Mouse (Mus musculus): ENCODE results near the gene Kcnn3.
A peak's percentile ranks its signal among the peaks of the same experiment; 100 is the strongest.

Gene Kcnn3

DNA sequence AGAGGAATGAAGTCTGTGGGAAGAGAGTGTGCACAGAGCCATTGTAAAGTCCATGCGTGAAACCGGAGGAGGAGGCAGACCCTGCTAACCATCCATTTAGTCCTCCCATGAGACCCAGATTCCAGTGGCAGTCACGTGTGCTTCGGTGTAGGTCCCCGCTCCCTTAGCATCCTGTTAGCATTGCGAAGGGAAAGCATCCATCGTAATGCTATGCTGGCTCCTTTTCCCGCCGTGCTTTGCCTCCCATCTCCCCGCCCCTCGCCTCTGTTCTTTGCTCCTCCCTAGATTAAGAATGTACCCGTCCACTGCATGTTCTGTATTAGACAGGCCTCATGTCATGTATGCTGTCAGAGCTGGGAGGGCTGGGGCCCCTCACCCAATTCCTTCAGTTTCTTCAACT is 144.8 kb downstream of the Kcnn3 start:
- DNase-seq (ENCODE audit: low read depth, low spot score): no peak

DNA sequence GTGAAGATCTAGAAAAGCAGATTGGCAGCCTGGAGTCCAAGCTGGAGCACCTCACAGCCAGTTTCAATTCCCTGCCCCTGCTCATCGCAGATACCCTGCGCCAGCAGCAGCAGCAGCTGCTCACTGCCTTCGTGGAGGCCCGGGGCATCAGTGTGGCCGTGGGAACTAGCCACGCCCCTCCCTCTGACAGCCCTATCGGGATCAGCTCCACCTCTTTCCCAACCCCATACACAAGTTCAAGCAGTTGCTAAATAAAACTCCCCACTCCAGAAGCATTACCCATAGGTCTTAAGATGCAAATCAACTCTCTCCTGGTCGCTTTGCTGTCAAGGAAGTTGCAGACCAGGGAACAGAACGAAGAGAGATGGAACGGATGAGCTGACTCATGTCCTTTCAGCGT is 147.2 kb downstream of the Kcnn3 start:
- no peak for DNase-seq (ENCODE audit: low read depth, low spot score)

DNA sequence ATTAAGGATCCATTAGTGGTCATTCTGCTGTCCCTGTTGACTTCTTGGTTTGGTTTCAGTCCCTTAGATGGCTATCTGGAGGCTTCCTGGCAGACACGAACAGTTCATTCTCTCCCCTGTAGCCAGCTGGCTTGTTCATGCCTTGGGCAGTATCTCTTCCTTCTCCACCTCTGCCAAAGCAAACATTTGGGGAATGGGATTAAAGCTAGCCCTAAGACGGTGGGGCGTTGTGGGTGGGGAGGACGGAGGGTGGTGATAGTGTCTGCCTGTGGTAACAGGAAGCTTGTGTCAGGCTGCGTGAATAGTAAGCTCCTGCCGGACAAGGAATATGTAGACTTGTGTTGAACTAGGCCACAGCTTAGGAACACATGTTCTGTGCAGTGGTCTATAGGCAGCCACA is 151.4 kb downstream of the Kcnn3 start:
- DNase-seq (ENCODE audit: low read depth, low spot score): no peak

DNA sequence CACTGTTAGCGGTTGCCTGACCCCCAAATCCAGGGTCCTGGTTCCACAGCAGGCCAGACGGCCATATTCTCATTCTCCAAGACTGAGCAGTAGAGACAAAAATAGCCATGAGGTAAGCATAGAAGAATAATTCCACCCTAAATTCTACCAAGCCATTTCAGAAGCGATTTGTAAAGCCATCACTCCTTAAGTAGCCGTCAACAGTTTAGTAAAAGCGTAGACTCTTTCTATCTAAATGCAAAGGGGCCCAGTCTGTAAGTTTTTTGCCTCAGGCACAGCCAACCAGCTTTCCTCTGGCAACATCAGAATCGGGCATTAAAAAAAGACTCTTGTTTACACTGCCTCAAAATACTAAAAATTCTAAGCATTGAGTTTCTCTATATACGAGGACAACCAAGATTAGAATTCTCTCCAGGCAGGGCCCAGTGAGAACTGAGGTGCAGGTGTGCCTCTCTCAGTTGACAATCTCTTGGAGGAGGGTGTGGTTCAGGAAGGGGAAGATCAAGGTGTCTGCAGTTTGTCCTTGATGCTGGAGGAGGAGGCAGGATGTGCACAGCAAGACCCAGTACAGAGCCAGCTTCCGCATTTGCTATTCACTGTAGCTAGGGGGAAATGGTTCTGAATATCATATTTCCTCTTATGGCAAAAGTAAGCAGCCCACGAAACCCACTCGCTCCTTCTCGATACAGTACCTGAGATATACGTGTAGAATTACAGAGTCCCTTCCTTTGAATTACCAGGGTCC is 152.8 kb downstream of the Kcnn3 start:
- no peak for DNase-seq (ENCODE audit: low read depth, low spot score)

DNA sequence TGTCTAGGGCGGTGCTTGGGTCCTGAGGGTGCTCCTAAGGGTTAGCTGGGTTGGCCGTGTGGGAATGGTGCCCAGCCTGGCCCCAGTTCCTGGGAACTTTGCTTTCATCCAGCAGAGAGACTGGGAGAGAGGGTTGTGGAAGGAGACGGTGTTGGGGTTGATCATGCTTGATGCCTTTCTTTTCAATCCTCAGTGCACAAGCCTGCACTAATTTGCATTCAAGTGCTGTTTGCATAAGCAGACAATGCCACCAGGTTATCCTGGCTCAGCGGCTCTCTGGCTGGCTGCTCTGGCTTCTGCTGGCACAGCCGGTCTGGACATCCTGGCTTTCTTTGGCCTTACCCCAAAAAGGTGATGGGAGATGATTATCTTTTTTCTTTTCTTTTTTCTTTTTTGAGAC is 157.7 kb downstream of the Kcnn3 start:
- no peak for DNase-seq (ENCODE audit: low read depth, low spot score)

DNA sequence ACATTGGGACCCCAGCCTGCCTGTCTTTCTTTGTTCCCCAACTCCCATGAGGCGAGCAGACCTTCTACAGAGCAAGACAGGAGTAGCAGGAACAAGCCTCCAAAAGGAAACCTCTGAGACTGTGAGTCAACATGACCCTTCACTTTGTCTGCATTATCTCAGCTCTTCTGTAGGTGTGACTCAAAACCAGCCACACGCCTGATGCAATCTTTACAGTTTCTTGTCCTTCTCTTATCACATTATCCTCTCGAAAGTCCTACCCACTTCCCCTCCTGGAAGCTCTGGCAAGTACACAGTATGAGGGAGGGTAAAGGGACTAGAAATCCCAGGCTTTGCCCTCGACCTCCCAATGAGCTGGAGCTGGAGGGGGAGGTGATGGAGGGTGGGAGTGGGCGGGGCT is 166.1 kb downstream of the Kcnn3 start:
- no peak for DNase-seq (ENCODE audit: low read depth, low spot score)

DNA sequence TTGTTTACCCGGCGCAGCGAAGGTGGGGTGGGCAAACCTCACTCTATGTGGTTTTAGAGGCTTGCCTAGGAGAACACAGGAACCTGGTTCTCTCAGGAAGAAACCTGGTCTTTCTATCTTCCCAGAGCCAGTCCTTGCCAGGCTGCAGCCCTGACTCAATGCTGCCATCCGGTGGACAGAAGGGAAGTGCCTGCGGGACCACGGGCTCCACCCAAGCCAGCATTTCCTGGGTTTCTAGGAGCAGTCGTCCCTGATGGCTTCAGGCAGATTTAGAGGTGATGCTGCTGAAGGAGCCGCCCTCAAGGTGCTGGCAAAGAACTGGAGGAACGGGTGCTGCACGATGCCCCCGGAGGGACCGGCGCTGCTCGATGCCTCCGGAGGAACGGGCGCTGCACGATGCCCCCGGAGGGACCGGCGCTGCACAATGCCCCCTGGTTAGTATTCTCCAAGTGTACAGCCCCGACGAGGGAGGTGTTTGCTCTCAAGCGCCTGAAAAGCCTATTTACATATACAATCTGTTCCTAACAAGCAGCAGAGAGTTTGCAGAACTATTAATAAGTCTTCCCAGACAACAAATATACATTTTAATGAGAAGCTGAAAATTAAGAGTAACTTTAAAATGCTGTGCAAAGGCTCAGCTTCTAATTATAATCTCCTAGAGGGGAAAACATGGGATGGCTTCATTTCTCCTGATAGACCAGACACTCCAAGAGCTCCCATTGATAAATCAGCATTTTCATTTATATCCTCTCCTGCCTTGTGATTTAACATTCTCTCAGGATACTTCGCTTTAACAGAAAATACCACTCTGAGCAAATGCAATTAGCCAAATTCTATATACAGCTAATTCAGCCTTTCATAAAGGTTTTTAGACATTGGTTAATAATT is 169.0 kb downstream of the Kcnn3 start:
- peak; percentile 43 for DNase-seq (ENCODE audit: low read depth, low spot score)

DNA sequence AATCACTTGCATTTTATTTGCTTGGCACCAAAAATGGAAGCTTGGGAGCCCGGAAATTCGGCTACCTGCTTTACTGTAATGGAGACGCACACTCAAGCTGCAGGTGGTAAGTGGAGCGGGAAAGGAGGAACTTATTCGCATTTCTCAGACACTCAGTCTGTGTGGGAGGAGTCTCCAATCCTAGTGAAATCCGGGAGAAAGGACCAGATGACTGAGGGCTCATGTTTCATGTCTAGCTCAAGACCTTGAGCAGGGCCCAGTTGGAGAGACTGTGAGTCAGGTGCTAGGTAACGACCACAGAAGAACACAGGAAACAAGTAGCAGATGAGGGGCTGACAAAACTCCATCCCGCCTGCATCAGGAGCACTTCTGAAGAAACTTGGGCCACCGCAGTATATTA is 171.8 kb downstream of the Kcnn3 start:
- no peak for DNase-seq (ENCODE audit: low read depth, low spot score)

DNA sequence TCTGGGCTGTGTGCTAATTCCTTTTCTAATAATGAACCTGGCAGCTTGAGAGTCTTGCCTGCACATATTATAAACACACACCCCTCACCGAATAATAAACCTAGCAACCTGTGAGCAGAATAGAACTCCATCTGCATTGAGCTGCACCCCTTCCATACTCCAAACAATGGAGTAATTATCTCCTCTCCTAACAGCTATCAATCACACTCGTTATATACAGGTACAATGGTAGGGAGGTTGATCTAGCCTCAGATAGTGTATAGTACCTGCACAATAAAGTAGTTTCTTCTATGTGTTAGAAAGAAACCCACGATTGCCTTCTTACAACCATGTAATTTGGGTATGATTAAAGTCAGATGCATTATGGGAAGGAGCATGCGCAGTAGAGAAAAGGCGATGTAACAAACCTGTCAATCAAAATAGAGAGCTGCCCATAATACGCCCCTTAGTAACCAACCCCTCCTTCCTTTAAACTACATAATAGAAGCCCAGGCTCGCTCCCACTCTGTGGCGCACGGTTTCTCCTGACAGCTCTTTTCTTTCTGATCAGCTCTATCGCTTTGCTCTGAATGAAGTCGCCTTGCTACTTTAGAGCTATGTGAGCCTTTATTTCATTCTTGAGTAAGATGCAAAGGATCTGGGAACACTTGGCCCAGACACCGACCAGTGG is 176.3 kb downstream of the Kcnn3 start:
- no peak for DNase-seq (ENCODE audit: low read depth, low spot score)

DNA sequence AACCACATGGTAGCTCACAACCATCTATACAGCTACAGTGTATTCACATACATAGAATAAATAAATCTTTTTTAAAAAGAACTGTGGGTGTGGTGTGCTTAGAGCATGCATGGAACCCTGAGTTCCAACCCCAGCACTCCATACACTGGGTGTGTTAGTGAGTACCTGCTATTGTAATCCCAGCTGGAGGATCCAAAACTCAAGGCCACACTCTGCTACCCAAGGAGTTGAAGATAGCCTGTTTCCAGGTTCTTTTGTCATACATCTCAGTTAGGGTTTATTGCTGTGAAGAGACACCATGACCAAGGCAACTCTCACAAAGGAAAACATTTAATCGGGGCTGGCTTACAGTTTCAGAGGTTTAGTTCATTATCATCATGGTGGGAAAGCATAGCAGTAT is 179.0 kb downstream of the Kcnn3 start:
- DNase-seq (ENCODE audit: low read depth, low spot score): no peak

DNA sequence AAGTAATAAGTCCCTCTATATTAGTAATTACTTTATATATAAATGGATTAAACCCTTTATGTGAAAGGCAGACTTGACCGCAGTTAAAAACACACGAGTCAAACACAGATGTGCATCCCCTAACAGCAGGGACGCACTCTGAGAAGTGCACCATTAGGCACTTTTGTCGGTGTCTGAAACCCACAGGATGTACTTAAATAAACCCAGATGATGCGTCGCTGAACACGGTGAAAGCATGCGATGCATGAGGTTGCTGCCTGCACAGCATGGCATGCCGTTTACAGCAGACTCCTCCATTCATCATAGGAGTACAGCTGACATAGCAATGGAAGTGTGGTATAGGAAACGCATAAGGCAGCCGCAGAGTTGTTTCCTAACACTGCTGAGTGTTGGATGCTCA is 180.5 kb downstream of the Kcnn3 start:
- no peak for DNase-seq (ENCODE audit: low read depth, low spot score)

DNA sequence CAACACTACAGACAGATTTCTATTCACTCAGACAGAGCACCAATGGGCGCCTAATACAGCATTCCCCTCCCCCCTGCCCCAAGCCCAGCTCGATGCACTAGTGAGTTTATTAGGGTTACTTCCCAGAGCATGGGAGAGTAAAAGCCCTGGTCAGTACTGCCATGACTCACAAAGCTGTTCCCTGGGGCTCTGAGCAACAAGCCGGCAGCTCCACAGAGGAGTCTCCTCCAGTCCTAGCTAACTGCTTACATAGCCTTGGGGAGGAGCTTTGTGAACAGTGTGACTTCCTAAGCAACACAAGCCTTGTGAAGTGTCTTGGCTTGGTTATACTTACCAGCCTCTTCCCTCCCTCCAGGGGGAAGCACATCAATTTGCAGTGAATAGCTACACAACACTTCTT is 183.6 kb downstream of the Kcnn3 start:
- DNase-seq (ENCODE audit: low read depth, low spot score): no peak

DNA sequence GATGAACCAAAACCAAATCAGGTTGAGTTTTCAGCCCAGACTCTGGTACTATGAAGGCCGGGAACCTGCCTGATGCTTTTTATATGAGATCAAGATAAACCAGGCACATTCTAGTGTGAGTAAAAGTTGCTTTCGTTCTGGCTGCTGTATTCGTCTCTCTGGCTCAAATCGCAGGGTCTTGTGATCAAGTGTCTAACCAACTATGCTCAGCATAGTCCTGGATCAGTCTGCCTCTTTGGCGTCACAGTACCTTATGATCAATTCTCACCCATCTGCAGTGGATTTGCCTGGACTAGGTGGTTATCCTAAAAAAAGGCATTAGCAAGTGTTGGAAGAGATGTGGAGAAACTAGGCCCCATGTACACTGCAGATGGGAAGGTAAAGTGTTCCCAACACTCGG is 184.1 kb downstream of the Kcnn3 start:
- DNase-seq (ENCODE audit: low read depth, low spot score): no peak

DNA sequence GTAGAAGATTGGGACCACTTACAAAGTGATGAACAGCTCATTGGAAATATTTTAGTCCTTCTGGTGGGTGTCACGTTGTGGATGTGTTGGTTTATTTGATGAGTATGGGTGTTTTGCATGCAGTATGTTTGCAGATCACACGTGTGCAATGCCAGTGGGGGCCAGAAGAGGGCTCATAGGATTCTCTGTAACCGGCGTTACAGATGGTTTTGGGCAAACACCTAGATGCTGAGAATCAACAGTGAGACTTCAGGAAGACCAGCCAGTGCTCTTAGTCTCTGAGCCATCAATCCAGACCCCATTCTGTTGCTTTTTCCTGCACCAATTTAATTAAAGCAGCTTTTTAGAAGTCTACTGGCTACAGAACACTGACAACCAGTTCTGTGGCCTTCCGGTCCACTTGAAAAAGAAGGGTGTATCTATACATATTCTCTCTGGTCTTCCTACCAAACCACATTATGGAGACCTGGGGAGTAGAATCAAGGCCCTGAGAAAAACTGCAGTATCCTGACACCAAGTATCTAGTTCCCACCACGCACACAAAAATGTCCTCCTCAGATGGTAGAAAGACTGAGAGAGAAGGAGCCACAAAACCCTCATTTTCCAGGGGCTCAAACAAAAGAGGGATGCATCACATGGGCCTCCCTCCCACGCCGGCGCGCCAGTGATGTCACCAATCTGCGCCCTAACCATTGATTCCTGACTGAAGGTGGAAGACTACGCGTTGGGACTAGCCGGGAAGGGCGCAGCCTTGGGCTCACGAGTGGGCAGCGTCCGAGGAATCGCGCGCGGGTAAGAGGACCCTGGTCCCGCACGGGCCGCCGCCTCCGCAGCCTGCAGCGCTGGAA is 194.6 kb downstream of the Kcnn3 start, which contains the start of gene Adar:
Gene Adar, plus strand, starts transcription at position 664 of the 848 bp plus-strand sequence.
- no peak for DNase-seq (ENCODE audit: low read depth, low spot score)

DNA sequence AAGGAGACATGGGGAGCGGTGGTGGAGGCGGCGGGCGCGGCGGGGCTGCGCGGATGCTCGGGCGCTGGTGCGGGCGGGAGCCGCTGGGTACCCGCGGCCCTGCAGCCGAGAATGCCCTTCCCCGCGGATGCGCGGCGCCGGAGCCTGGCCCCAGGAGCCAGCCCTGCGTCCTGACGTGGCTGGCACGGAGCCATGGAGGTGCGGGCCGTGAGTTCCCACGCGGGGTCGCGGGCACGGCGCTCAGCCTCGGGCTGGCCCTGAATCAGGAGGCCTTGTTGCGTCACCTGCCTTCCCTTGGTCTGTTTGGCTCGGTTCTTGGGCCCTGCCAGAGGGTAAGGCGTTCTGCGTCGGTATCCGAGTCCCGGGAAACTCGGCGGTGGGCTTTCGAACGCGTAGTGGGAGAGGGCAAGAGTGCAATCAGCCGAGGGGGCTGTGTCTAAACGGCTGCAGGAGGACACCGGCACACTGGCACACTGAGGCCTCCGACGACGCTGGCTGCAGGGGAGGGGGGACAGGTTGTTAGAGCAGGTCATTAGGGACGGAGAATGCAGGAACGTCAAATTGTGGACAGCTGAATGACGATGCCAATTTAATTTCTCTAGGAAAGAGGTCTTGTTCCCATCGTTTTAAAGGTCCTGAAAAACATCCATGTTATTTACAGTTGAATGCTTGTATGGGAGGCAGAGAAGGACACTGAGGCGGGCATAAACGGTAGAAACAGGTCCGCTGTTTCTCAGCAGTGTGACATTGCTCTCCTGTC is 195.4 kb downstream of the Kcnn3 start:
- DNase-seq (ENCODE audit: low read depth, low spot score): no peak

DNA sequence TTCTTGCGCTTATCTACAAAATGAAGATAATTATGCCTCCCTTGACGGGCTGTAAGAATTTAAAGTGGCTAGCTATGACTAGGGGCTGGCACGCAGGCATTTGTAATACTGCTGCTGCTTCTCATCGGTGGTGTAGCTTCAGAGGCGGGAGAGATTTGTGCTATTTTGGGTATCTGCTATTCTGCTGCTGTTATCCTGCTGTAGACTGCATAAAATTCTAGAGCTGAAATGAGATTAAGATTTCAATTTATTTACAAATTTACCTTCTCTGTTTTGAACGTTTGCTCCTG is 195.9 kb downstream of the Kcnn3 start:
- no peak for DNase-seq (ENCODE audit: low read depth, low spot score)

DNA sequence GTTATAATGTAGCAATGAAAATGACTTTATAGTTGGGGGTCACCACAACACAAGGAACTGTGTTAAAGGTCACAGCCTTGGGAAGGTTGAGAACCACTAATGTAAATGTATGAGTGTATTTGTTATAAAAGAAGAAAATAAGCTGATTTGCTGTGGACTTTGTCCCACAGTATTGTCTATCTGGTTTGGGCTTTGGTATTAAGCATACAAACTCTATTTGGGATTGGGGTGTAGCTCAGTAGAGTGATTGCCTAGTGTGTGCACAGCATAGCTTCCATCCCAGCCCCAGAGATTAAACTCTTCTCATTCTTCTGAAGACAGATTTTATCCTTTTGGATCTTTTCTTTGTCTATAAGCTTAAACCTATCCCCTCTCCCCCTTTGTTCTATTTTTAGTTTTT is 202.1 kb downstream of the Kcnn3 start:
- DNase-seq (ENCODE audit: low read depth, low spot score): no peak

DNA sequence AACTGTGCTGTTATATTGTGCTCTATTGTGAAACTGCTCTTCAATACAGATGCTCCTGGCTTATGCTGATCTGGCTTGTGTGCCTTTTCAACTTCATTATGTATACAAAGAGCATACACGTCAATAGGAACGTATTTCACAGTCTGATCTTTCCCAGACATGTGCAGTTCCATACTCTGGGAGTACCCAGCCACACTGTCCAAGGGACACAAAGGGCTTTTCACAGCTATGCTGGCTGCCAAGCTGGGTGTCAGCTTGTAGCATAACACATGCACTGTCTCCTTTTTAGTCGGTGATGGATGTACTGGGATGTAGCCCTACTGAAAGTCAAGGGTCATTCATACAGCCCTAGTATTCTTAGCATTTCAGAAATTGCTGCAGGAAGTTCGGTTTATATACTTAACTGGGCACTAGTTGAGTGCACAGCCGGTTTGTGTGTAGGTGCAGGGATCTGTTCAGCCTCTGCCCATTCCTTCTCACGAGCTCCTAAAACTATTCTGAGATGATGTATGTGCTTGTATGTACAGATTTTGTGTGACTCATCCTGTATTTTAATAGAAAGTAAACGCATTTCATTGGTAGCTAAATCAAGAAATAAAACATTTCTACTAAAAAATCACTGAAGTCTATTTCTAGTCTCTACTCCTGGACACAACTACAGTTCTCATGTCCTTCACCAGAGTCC is 203.6 kb downstream of the Kcnn3 start:
- no peak for DNase-seq (ENCODE audit: low read depth, low spot score)
